In genomic region chr17:4785281-4785839, GRCm38 (mm10) we compare ENCODE assay signal across 8 mouse cellular contexts.
DNase-seq lines count a peak whose midpoint lies in the region; ATAC-seq lines count a peak whose summit lies in the region.

No protein-coding gene starts in this region.

- no peaks in the 10 kb centered on the region for H3K9me3 ChIP-seq in kidney, embryonic 14.5 days (ENCODE audit: control insufficient read depth, low read length)
- H3K9me3 ChIP-seq in intestine, embryonic 16.5 days (ENCODE audit: control insufficient read depth, low read length) = no peaks in the 10 kb centered on the region
- no peaks in the 10 kb centered on the region for H3K9me3 ChIP-seq in forebrain, embryonic 16.5 days (ENCODE audit: control insufficient read depth, low read length)

- no peak overlapping the region for H3K4me2 ChIP-seq in kidney, embryonic 14.5 days (replicated peaks; ENCODE audit: low read depth, low read length)
- H3K4me2 ChIP-seq in intestine, embryonic 16.5 days (ENCODE audit: low read depth, low read length) = no peak overlapping the region
- H3K4me2 ChIP-seq in forebrain, embryonic 16.5 days (ENCODE audit: low read length) = no peak overlapping the region

- no peaks in the 10 kb centered on the region for H3K36me3 ChIP-seq in kidney, embryonic 14.5 days (ENCODE audit: control insufficient read depth, insufficient read depth, low read length)
- no peaks in the 10 kb centered on the region for H3K36me3 ChIP-seq in intestine, embryonic 16.5 days (ENCODE audit: control insufficient read depth, insufficient read depth, low read length)
- H3K36me3 ChIP-seq in forebrain, embryonic 16.5 days (ENCODE audit: control insufficient read depth, insufficient read depth) = no peaks in the 10 kb centered on the region

- H3K9ac ChIP-seq in kidney, embryonic 14.5 days (ENCODE audit: low read depth, low read length) = no peak overlapping the region
- H3K9ac ChIP-seq in intestine, embryonic 16.5 days (ENCODE audit: low read depth, low read length) = no peak overlapping the region
- no peak overlapping the region for H3K9ac ChIP-seq in forebrain, embryonic 16.5 days (replicated peaks; ENCODE audit: low read depth, low read length)

- H3K4me3 ChIP-seq in kidney, embryonic 14.5 days (ENCODE audit: low read length) = no peak overlapping the region
- no peak overlapping the region for H3K4me3 ChIP-seq in intestine, embryonic 16.5 days (ENCODE audit: low read length)
- no peak overlapping the region for H3K4me3 ChIP-seq in forebrain, embryonic 16.5 days (replicated peaks; ENCODE audit: low read length)

- no peak for DNase-seq in kidney, postnatal 10 days
- peak; percentile 39 for DNase-seq in fat pad, adult 2 months (ENCODE audit: extremely low read depth, low read depth, low spot score)
- DNase-seq in urinary bladder, postnatal 14 days (ENCODE audit: low spot score) = peak; percentile 68
- DNase-seq in layer of hippocampus, adult 9-10 months (ENCODE audit: low spot score) = no peak

- H3K27me3 ChIP-seq in kidney, embryonic 14.5 days (ENCODE audit: control insufficient read depth, insufficient read depth, low read length) = no peaks in the 10 kb centered on the region
- H3K27me3 ChIP-seq in intestine, embryonic 16.5 days (replicated peaks; ENCODE audit: control insufficient read depth, insufficient read depth, low read length) = no peaks in the 10 kb centered on the region
- H3K27me3 ChIP-seq in forebrain, embryonic 16.5 days (replicated peaks; ENCODE audit: control insufficient read depth, insufficient read depth, low read length) = no peaks in the 10 kb centered on the region

- no peak overlapping the region for H3K27ac ChIP-seq in kidney, embryonic 14.5 days (ENCODE audit: low read depth, low read length)
- no peak overlapping the region for H3K27ac ChIP-seq in intestine, embryonic 16.5 days (ENCODE audit: low read length)
- no peak overlapping the region for H3K27ac ChIP-seq in forebrain, embryonic 16.5 days (ENCODE audit: low read length)

- H3K4me1 ChIP-seq in kidney, embryonic 14.5 days (ENCODE audit: control insufficient read depth, insufficient read depth, low read length) = no peaks in the 10 kb centered on the region
- H3K4me1 ChIP-seq in intestine, embryonic 16.5 days (ENCODE audit: control insufficient read depth, insufficient read depth, low read length) = 0 out of 2 replicates have a peak, but pooled peaks cover 3% of the 10 kb centered on the region
- no peaks in the 10 kb centered on the region for H3K4me1 ChIP-seq in forebrain, embryonic 16.5 days (replicated peaks; ENCODE audit: control insufficient read depth, insufficient read depth, low read length)

- 56% methylated on average over 6 of the region's 6 CpGs for WGBS in kidney, embryonic 14.5 days
- 39% methylated on average over 6 of the region's 6 CpGs for WGBS in intestine, embryonic 16.5 days
- 68% methylated on average over 6 of the region's 6 CpGs for WGBS in forebrain, embryonic 16.5 days

- ATAC-seq in kidney, embryonic 14.5 days (ENCODE audit: low FRiP score, low TSS enrichment) = peak; percentile 12; the same call in 1 of the 2 replicates
- ATAC-seq in intestine, embryonic 16.5 days = peak; percentile 94
- ATAC-seq in erythroblast, adult 5-6 weeks (replicated peaks; ENCODE audit: low FRiP score, poor library complexity, severe bottlenecking) = no peak
- no peak for ATAC-seq in forebrain, embryonic 16.5 days

Comparison
In these comparisons a context has a peak if more than half of its experiments do, and no peak if none do; other contexts are left out.
1. ATAC-seq: peak in kidney, embryonic 14.5 days (single experiment) and intestine, embryonic 16.5 days (single experiment); none in erythroblast, adult 5-6 weeks (single experiment) and forebrain, embryonic 16.5 days (single experiment).
2. DNase-seq: peak in fat pad, adult 2 months (single experiment) and urinary bladder, postnatal 14 days (single experiment); none in kidney, postnatal 10 days (single experiment) and layer of hippocampus, adult 9-10 months (single experiment).